Mouse (Mus musculus): ENCODE measurements around the gene Kiss1r. TPM values are rescaled to one million over a fixed set of nuclear protein-coding genes. Genes with fewer than 3 reads are reported as not detected.

Kiss1r gene
- polyA plus RNA-seq, 1 experiment from 2014 or later: 0.48 TPM

DNA sequence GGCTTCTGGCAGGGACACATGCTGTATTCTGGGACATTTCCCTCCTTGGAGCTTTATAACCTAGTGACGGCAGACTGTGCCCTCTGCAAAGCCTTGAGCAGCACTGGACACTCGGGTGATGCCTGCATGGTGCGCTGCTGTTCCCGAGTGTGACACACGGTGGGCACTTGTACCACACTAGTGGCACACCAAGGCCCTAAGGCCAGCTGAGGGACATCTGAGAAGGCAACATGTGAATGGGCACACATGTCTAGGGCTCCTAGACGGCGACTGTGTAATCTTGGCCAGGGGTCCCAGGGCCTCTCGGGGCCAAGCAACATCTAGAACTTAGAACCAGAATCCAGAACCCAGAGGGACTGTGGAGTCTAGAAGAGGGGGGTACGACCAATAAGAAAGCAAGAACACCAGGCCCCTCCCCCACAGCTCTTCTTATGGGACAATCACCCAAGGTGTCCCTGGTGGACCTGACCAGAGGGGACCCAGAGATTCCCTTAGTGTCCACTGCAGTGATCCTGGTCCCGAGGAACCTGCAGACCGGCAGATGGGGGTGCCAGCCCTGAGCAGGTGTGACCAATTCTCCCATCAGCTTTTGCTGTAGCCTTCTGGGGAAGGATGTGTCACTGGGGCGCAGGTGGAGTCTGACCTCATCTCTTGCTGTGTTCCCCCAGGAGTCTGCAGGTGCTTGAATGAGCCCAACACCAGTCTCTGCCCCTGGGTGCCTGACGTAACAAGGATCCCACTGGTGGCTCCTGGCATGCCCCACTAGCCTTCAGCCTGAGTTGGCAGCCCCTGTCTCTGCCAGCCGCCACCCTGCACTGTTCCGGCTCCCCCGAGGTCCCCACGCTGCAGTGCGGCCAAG is 13.4 kb downstream of the Kiss1r start:
- peaks cover 89% of the 10 kb centered on the region for H3K4me1 ChIP-seq

DNA sequence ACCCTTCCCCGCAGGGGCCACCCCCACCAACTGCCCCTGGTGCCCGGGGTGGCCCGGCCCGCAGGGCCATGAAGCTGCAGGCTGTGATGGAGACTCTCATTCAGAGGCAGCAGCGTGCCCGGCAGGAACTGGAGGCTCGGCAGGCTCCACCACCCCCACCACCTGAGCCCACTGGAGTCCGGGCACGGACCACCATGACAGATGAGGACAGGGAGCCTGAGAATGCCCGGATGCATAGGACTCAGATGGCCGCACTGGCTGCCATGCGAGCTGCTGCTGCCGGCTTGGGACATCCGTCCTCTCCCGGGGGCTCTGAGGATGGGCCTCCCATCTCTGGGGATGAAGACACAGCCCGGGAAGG is 14.0 kb downstream of the Kiss1r start:
- H3K36me3 ChIP-seq (replicated peaks): peaks cover 55% of the 10 kb centered on the region
- peaks cover 5% of the 10 kb centered on the region; the same call in 1 of the 2 replicates for H3K27me3 ChIP-seq (ENCODE audit: poor library complexity, severe bottlenecking)
- DNase-seq (ENCODE audit: extremely low spot score, low spot score): no peak
- H3K4me1 ChIP-seq: peaks cover 84% of the 10 kb centered on the region
- H3K27ac ChIP-seq: peak overlapping the region; percentile 41; the same call in 1 of the 2 replicates
- H3K4me3 ChIP-seq: peak overlapping the region; percentile 98; the same call in 1 of the 2 replicates
- no peaks in the 10 kb centered on the region for H3K9me3 ChIP-seq
- WGBS: 92% methylated on average over 16 of the region's 16 CpGs

More for the DNA sequence above, 13.4 kb downstream of the Kiss1r start:
- Histone ChIP-seq H3K9me3 (no peaks in the 10 kb centered on the region), H3K27ac (peak overlapping the region; percentile 95), H3K36me3 (replicated peaks) (peaks cover 49% of the 10 kb centered on the region), H3K4me3 (peak overlapping the region; percentile 98), H3K27me3 (ENCODE audit: poor library complexity, severe bottlenecking) (peaks cover 6% of the 10 kb centered on the region; the same call in 1 of the 2 replicates)
- no peak for DNase-seq (ENCODE audit: extremely low spot score, low spot score)
- WGBS: 89% methylated on average over 18 of the region's 18 CpGs

GRCm38 (mm10) chr10:79931797-79932196 is 15.0 kb downstream of the Kiss1r start:
- WGBS: 91% methylated on average over 9 of the region's 9 CpGs
- no peak for DNase-seq (ENCODE audit: extremely low spot score, low spot score)
- Histone ChIP-seq H3K27ac (0 out of 2 replicates have a peak overlapping the region, but pooled peaks have one; percentile 78), H3K4me1 (peaks cover 80% of the 10 kb centered on the region), H3K36me3 (replicated peaks) (peaks cover 58% of the 10 kb centered on the region), H3K27me3 (ENCODE audit: poor library complexity, severe bottlenecking) (no peaks in the 10 kb centered on the region), H3K9me3 (no peaks in the 10 kb centered on the region), H3K4me3 (peak overlapping the region; percentile 7; the same call in 1 of the 2 replicates)

DNA sequence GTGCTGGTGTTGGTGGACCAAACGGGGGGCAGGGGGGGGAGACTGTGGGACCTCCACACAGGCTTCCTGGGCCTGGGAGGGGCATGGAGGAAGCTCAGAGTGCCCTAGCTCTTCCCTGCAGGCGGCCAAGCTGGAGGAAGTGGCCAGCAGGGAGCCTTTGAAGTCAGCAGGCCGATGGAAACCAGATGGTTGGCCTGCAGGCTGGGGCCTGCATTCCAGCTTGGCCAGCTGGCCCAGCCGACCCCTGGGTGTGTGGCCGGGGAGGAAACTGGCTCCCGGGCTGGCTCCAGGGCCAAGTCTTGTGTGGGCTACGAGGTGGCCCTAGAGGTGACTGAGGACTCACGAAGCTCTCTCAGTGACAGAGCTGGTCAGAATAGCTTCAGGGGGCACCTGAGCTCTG is 16.0 kb downstream of the Kiss1r start:
- no peaks in the 10 kb centered on the region for H3K27me3 ChIP-seq (ENCODE audit: poor library complexity, severe bottlenecking)
- peaks cover 82% of the 10 kb centered on the region for H3K4me1 ChIP-seq
- H3K36me3 ChIP-seq (replicated peaks): peaks cover 67% of the 10 kb centered on the region
- H3K4me3 ChIP-seq: peak overlapping the region; percentile 25; the same call in 1 of the 2 replicates
- no peaks in the 10 kb centered on the region for H3K9me3 ChIP-seq
- WGBS: 35% methylated on average over 8 of the region's 8 CpGs
- no peak for DNase-seq (ENCODE audit: extremely low spot score, low spot score)
- peak overlapping the region; percentile 78 for H3K27ac ChIP-seq

- peaks cover 82% of the 10 kb centered on the region for H3K4me1 ChIP-seq
- H3K27ac ChIP-seq: peak overlapping the region; percentile 78
- no peaks in the 10 kb centered on the region for H3K9me3 ChIP-seq
- H3K27me3 ChIP-seq (ENCODE audit: poor library complexity, severe bottlenecking): no peaks in the 10 kb centered on the region
- H3K4me3 ChIP-seq: peak overlapping the region; percentile 25; the same call in 1 of the 2 replicates
- 75% methylated on average over 9 of the region's 9 CpGs for WGBS
- H3K36me3 ChIP-seq (replicated peaks): peaks cover 72% of the 10 kb centered on the region
- no peak for DNase-seq (ENCODE audit: extremely low spot score, low spot score)
Measured at GRCm38 (mm10) chr10:79933145-79933679, 16.4 kb downstream of the Kiss1r start.

DNA sequence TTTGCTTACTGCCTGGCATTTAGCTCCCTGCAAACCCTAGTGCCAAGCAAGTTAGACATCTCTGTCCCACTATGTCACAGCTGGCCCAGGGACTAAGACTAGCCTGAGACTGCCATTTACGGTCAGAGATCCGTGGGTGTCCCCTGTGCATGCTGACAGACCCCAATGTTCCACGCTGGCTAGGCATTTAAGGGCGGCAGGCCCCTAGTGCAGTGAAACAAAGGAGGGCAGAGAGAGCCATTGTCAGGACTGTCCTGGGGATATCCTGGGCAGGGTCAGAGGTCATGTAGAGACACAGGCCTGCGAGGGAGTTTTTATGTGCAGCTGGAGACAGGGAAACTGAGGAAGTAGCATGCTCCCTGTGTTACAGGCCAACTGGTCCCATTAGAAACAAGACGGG is 17.1 kb downstream of the Kiss1r start:
- Histone ChIP-seq H3K4me1 (peaks cover 82% of the 10 kb centered on the region), H3K27ac (peak overlapping the region; percentile 78), H3K9me3 (no peaks in the 10 kb centered on the region), H3K27me3 (ENCODE audit: poor library complexity, severe bottlenecking) (no peaks in the 10 kb centered on the region), H3K36me3 (replicated peaks) (peaks cover 78% of the 10 kb centered on the region), H3K4me3 (0 out of 2 replicates have a peak overlapping the region, but pooled peaks have one; percentile 1)
- no peak for DNase-seq (ENCODE audit: extremely low spot score, low spot score)
- WGBS: 37% methylated on average over 6 of the region's 6 CpGs

GRCm38 (mm10) chr10:79934272-79934721 is 17.5 kb downstream of the Kiss1r start:
- peak overlapping the region; percentile 78; the same call in 1 of the 2 replicates for H3K27ac ChIP-seq
- H3K4me3 ChIP-seq: 0 out of 2 replicates have a peak overlapping the region, but pooled peaks have one; percentile 1
- WGBS: 77% methylated on average over 13 of the region's 13 CpGs
- DNase-seq (ENCODE audit: extremely low spot score, low spot score): no peak
- H3K9me3 ChIP-seq: no peaks in the 10 kb centered on the region
- H3K36me3 ChIP-seq (replicated peaks): peaks cover 81% of the 10 kb centered on the region
- peaks cover 82% of the 10 kb centered on the region for H3K4me1 ChIP-seq
- no peaks in the 10 kb centered on the region for H3K27me3 ChIP-seq (ENCODE audit: poor library complexity, severe bottlenecking)

- no peaks in the 10 kb centered on the region for H3K9me3 ChIP-seq
- 0 out of 2 replicates have a peak overlapping the region, but pooled peaks have one; percentile 1 for H3K4me3 ChIP-seq
- no peak for DNase-seq (ENCODE audit: extremely low spot score, low spot score)
- H3K27ac ChIP-seq: 0 out of 2 replicates have a peak overlapping the region, but pooled peaks have one; percentile 78
- H3K4me1 ChIP-seq: peaks cover 82% of the 10 kb centered on the region
- H3K36me3 ChIP-seq (replicated peaks): peaks cover 88% of the 10 kb centered on the region
- no peaks in the 10 kb centered on the region for H3K27me3 ChIP-seq (ENCODE audit: poor library complexity, severe bottlenecking)
- 93% methylated on average over 16 of the region's 16 CpGs for WGBS
Measured at GRCm38 (mm10) chr10:79934794-79935569, 18.2 kb downstream of the Kiss1r start.

GRCm38 (mm10) chr10:79936284-79936910 is 19.6 kb downstream of the Kiss1r start:
- peaks cover 89% of the 10 kb centered on the region for H3K36me3 ChIP-seq (replicated peaks)
- peak overlapping the region; percentile 27; the same call in 1 of the 2 replicates for H3K27ac ChIP-seq
- H3K4me3 ChIP-seq: no peak overlapping the region
- no peak for DNase-seq (ENCODE audit: extremely low spot score, low spot score)
- no peaks in the 10 kb centered on the region for H3K27me3 ChIP-seq (ENCODE audit: poor library complexity, severe bottlenecking)
- peaks cover 73% of the 10 kb centered on the region for H3K4me1 ChIP-seq
- WGBS: 80% methylated on average over 10 of the region's 10 CpGs
- no peaks in the 10 kb centered on the region for H3K9me3 ChIP-seq

DNA sequence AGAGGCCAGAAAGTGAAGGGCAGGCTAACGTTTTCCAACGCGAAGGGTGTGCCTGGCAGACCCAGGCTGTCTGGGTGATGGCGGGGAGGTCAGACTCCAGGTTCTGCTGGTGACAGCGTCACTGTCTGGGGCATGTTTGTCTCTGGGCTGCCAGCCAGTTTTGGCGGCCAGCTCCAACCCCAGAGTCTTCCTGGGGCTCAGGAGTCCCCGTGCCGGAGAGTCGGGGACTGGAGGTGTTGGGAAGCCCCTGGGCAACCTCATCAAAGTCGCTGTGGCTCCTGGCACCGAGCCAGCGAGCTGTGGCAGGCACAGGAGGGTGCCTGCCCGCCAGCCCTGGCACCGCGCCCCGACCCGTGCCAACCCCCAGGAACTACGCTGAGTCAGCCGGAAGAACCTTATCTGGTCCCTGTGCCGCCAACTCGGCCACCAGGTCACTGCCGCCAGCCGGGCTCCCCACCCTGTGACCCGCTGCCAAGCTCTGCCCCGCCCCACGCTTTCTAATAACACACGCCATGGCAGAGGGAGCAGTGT is 20.2 kb downstream of the Kiss1r start:
- no peaks in the 10 kb centered on the region for H3K27me3 ChIP-seq (ENCODE audit: poor library complexity, severe bottlenecking)
- H3K27ac ChIP-seq: peak overlapping the region; percentile 27; the same call in 1 of the 2 replicates
- no peak for DNase-seq (ENCODE audit: extremely low spot score, low spot score)
- H3K9me3 ChIP-seq: no peaks in the 10 kb centered on the region
- H3K4me1 ChIP-seq: peaks cover 68% of the 10 kb centered on the region
- H3K36me3 ChIP-seq (replicated peaks): peaks cover 89% of the 10 kb centered on the region
- WGBS: 90% methylated on average over 27 of the region's 27 CpGs
- H3K4me3 ChIP-seq: no peak overlapping the region

DNA sequence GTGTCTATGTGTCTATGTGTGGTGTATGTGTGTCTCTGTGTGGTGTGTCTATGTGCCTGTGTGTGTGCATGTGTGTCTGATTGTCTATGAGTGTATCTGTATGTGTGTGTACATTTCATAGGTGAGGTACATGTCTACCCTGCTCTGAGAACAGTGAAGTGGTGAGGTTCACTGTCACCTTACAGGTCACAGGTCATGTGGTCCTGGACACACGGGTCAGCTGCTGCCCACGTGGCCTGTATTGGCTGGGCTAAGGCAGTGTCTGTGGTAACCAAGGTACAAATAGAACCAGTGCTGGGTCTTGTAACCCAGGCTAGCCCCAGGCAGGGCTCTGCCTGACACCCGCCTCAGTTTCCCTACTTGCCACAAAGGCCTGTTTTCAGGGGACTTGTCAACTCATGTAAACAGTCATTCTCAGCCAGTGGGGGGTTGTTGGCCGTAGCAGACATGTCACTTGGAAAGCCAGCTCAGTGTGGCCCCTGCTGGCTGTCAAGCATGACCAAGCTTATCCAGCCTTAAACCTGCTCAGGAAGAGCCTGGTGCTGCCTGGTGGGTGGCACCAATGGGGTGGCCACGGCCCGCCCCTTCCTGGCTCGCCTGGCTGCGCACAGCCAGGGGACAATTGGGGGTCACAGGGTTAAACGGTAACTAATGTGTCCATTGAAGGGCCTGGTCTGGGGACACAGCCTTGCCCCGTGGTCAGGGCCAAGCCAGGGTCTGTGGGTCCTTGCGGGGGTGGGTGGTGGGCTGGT is 21.2 kb downstream of the Kiss1r start:
- peaks cover 84% of the 10 kb centered on the region for H3K36me3 ChIP-seq (replicated peaks)

More for the DNA sequence above, 21.2 kb downstream of the Kiss1r start:
- Histone ChIP-seq H3K9me3 (no peaks in the 10 kb centered on the region), H3K27ac (peak overlapping the region; percentile 6; the same call in 1 of the 2 replicates), H3K4me1 (peaks cover 59% of the 10 kb centered on the region), H3K4me3 (peak overlapping the region; percentile 16; the same call in 1 of the 2 replicates), H3K27me3 (ENCODE audit: poor library complexity, severe bottlenecking) (no peaks in the 10 kb centered on the region)
- 60% methylated on average over 11 of the region's 11 CpGs for WGBS
- DNase-seq (ENCODE audit: extremely low spot score, low spot score): no peak
